Mouse (Mus musculus) midbrain, embryonic 12.5 days (tissue): ENCODE data around the gene Dtx4. TPM values are rescaled to one million over a fixed set of nuclear protein-coding genes. Genes with fewer than 3 reads are reported as not detected.

Source experiments
- ATAC-seq: fragments of 200-750 bp; cut with Nextera tagmentation; 2 replicates; pipeline ENCODE4 v1.8.0; 2017; ENCODE audit warnings: low read depth, moderate TSS enrichment, moderate library complexity; ENCODE audit not compliant: low FRiP score
- H3K27ac ChIP-seq: fragments of 300-500 bp; sonication (generic); replicated peaks from 2 replicates; pipeline ENCODE4 v1.5.1; 2016; ENCODE audit warnings: mild to moderate bottlenecking
- H3K27me3 ChIP-seq: fragments of 300-500 bp; sonication (generic); 2 replicates; pipeline ENCODE4 v1.6.1; 2016; ENCODE audit warnings: mild to moderate bottlenecking
- H3K36me3 ChIP-seq: fragments of 300-500 bp; sonication (generic); 2 replicates; pipeline ENCODE4 v1.6.1; 2016
- H3K4me1 ChIP-seq: fragments of 300-500 bp; sonication (generic); 2 replicates; pipeline ENCODE4 v1.6.1; 2016
- H3K4me2 ChIP-seq: fragments of 300-500 bp; sonication (generic); replicated peaks from 2 replicates; pipeline ENCODE4 v1.6.1; 2016; ENCODE audit warnings: mild to moderate bottlenecking, moderate library complexity
- H3K4me3 ChIP-seq: fragments of 300-500 bp; sonication (generic); 2 replicates; pipeline ENCODE4 v1.5.1; 2016; ENCODE audit warnings: mild to moderate bottlenecking
- H3K9ac ChIP-seq: fragments of 300-500 bp; sonication (generic); replicated peaks from 2 replicates; pipeline ENCODE4 v1.6.1; 2016; ENCODE audit warnings: mild to moderate bottlenecking, moderate library complexity
- H3K9me3 ChIP-seq: fragments of 300-500 bp; sonication (generic); 2 replicates; pipeline ENCODE4 v1.6.1; 2016; ENCODE audit warnings: mild to moderate bottlenecking
- WGBS: fragments of 180-500 bp; shearing (Covaris S2); methylation state at CpG from one replicate; pipeline ENCODE4 v1.1.7; 2016; 5-methylcytosine and 5-hydroxymethylcytosine counted together
- polyA plus RNA-seq: library from polyadenylated mRNA; unstranded; fragments of >200 nt; fragmentation: Nextera tagmentation; extraction: Ambion mirVana; gene quantifications from 2 replicates; pipeline ENCODE4 v1.2.1, GENCODE M21; 2016

Dtx4 gene
- polyA plus RNA-seq, 1 experiment from 2014 or later = 63.5 TPM

- Histone ChIP-seq H3K9ac (no peak overlapping the region), H3K27me3 (no peaks in the 10 kb centered on the region), H3K36me3 (no peaks in the 10 kb centered on the region), H3K27ac (no peak overlapping the region), H3K4me3 (no peak overlapping the region), H3K9me3 (no peaks in the 10 kb centered on the region), H3K4me2 (no peak overlapping the region), H3K4me1 (no peaks in the 10 kb centered on the region)
- no peak for ATAC-seq
Observed at GRCm38 (mm10) chr19:12514621-12515020, 13.4 kb upstream of the Dtx4 start.

GRCm38 (mm10) chr19:12502756-12503155 is 1.5 kb upstream of the Dtx4 start:
- Histone ChIP-seq H3K36me3 (peaks cover 3% of the 10 kb centered on the region), H3K9ac (no peak overlapping the region), H3K4me1 (peaks cover 27% of the 10 kb centered on the region), H3K27ac (no peak overlapping the region), H3K4me2 (no peak overlapping the region), H3K27me3 (no peaks in the 10 kb centered on the region), H3K4me3 (no peak overlapping the region), H3K9me3 (no peaks in the 10 kb centered on the region)
- ATAC-seq = no peak
- 96% methylated on average over 7 of the region's 7 CpGs for WGBS

- H3K9me3 ChIP-seq = no peaks in the 10 kb centered on the region
- H3K4me3 ChIP-seq = peak overlapping the region; percentile 96
- 0% methylated on average over 38 of the region's 38 CpGs for WGBS
- H3K27ac ChIP-seq = peak overlapping the region; percentile 98
- H3K36me3 ChIP-seq = peaks cover 18% of the 10 kb centered on the region
- H3K4me1 ChIP-seq = peaks cover 41% of the 10 kb centered on the region
- H3K9ac ChIP-seq = peak overlapping the region; percentile 97
- H3K27me3 ChIP-seq = no peaks in the 10 kb centered on the region
- peak overlapping the region; percentile 73 for H3K4me2 ChIP-seq
- peak; percentile 47 for ATAC-seq
Observed at GRCm38 (mm10) chr19:12500881-12501311, 358 bp downstream of the Dtx4 start.

- H3K4me1 ChIP-seq = peaks cover 48% of the 10 kb centered on the region
Observed at GRCm38 (mm10) chr19:12500124-12500523, 1.1 kb downstream of the Dtx4 start.

GRCm38 (mm10) chr19:12499485-12499884 is 1.8 kb downstream of the Dtx4 start:
- Histone ChIP-seq H3K4me1 (peaks cover 55% of the 10 kb centered on the region), H3K4me2 (peak overlapping the region; percentile 73), H3K27me3 (no peaks in the 10 kb centered on the region), H3K9me3 (no peaks in the 10 kb centered on the region), H3K9ac (peak overlapping the region; percentile 97), H3K4me3 (peak overlapping the region; percentile 96), H3K27ac (peak overlapping the region; percentile 98), H3K36me3 (peaks cover 19% of the 10 kb centered on the region)
- no peak for ATAC-seq
- 7% methylated on average over 2 of the region's 2 CpGs for WGBS

More at GRCm38 (mm10) chr19:12500124-12500523, 1.1 kb downstream of the Dtx4 start:
- H3K9ac ChIP-seq = peak overlapping the region; percentile 97
- peak overlapping the region; percentile 73 for H3K4me2 ChIP-seq
- H3K36me3 ChIP-seq = peaks cover 19% of the 10 kb centered on the region
- peak overlapping the region; percentile 96 for H3K4me3 ChIP-seq
- ATAC-seq = peak; percentile 36
- H3K27me3 ChIP-seq = no peaks in the 10 kb centered on the region
- H3K27ac ChIP-seq = peak overlapping the region; percentile 98
- no peaks in the 10 kb centered on the region for H3K9me3 ChIP-seq
- 0% methylated on average over 3 of the region's 3 CpGs for WGBS

GRCm38 (mm10) chr19:12498941-12499340 is 2.3 kb downstream of the Dtx4 start:
- Histone ChIP-seq H3K4me3 (peak overlapping the region; percentile 96), H3K36me3 (peaks cover 19% of the 10 kb centered on the region), H3K27me3 (no peaks in the 10 kb centered on the region), H3K9me3 (no peaks in the 10 kb centered on the region), H3K9ac (peak overlapping the region; percentile 97), H3K4me2 (peak overlapping the region; percentile 73), H3K27ac (peak overlapping the region; percentile 98), H3K4me1 (peaks cover 60% of the 10 kb centered on the region)
- ATAC-seq = no peak
- WGBS = 40% methylated on average over 1 of the region's 1 CpGs

GRCm38 (mm10) chr19:12498321-12498720 is 2.9 kb downstream of the Dtx4 start:
- H3K4me3 ChIP-seq = peak overlapping the region; percentile 96
- peaks cover 19% of the 10 kb centered on the region for H3K36me3 ChIP-seq
- H3K4me2 ChIP-seq = peak overlapping the region; percentile 73
- no peak overlapping the region for H3K9ac ChIP-seq
- no peaks in the 10 kb centered on the region for H3K9me3 ChIP-seq
- H3K27me3 ChIP-seq = no peaks in the 10 kb centered on the region
- 56% methylated on average over 4 of the region's 4 CpGs for WGBS
- peak overlapping the region; percentile 98 for H3K27ac ChIP-seq
- peaks cover 66% of the 10 kb centered on the region for H3K4me1 ChIP-seq
- no peak for ATAC-seq

- WGBS = 52% methylated on average over 2 of the region's 2 CpGs
- ATAC-seq = no peak
- Histone ChIP-seq H3K36me3 (peaks cover 19% of the 10 kb centered on the region), H3K27me3 (no peaks in the 10 kb centered on the region), H3K9me3 (no peaks in the 10 kb centered on the region), H3K4me2 (peak overlapping the region; percentile 73), H3K27ac (peak overlapping the region; percentile 27; the same call in 1 of the 2 replicates), H3K9ac (no peak overlapping the region), H3K4me3 (peak overlapping the region; percentile 96), H3K4me1 (peaks cover 67% of the 10 kb centered on the region)
Observed at GRCm38 (mm10) chr19:12497909-12498308, 3.3 kb downstream of the Dtx4 start.

- WGBS = 68% methylated on average over 2 of the region's 2 CpGs
- Histone ChIP-seq H3K9me3 (no peaks in the 10 kb centered on the region), H3K36me3 (peaks cover 31% of the 10 kb centered on the region), H3K4me3 (no peak overlapping the region), H3K4me1 (peaks cover 82% of the 10 kb centered on the region), H3K4me2 (peak overlapping the region; percentile 36; the same call in 1 of the 2 replicates), H3K27ac (peak overlapping the region; percentile 77), H3K27me3 (no peaks in the 10 kb centered on the region), H3K9ac (no peak overlapping the region)
- ATAC-seq = no peak
Observed at GRCm38 (mm10) chr19:12496241-12496640, 5.0 kb downstream of the Dtx4 start.

- ATAC-seq = no peak
Observed at GRCm38 (mm10) chr19:12494972-12495535, 6.2 kb downstream of the Dtx4 start.

GRCm38 (mm10) chr19:12494187-12494458 is 7.1 kb downstream of the Dtx4 start:
- Histone ChIP-seq H3K27me3 (no peaks in the 10 kb centered on the region), H3K27ac (peak overlapping the region; percentile 77), H3K9me3 (no peaks in the 10 kb centered on the region), H3K36me3 (peaks cover 40% of the 10 kb centered on the region), H3K4me1 (peaks cover 90% of the 10 kb centered on the region), H3K9ac (no peak overlapping the region), H3K4me2 (peak overlapping the region; percentile 34), H3K4me3 (no peak overlapping the region)
- WGBS = 8% methylated on average over 4 of the region's 4 CpGs
- no peak for ATAC-seq

More at GRCm38 (mm10) chr19:12494972-12495535, 6.2 kb downstream of the Dtx4 start:
- H3K9me3 ChIP-seq = no peaks in the 10 kb centered on the region
- no peak overlapping the region for H3K4me3 ChIP-seq
- H3K4me1 ChIP-seq = peaks cover 88% of the 10 kb centered on the region
- H3K27me3 ChIP-seq = no peaks in the 10 kb centered on the region
- H3K9ac ChIP-seq = 0 out of 2 replicates have a peak overlapping the region, but pooled peaks have one; percentile 11
- WGBS = 28% methylated on average over 3 of the region's 3 CpGs
- H3K4me2 ChIP-seq = peak overlapping the region; percentile 36
- peaks cover 40% of the 10 kb centered on the region for H3K36me3 ChIP-seq
- H3K27ac ChIP-seq = peak overlapping the region; percentile 77

- H3K4me2 ChIP-seq = peak overlapping the region; percentile 34
- no peaks in the 10 kb centered on the region for H3K9me3 ChIP-seq
- peaks cover 40% of the 10 kb centered on the region for H3K36me3 ChIP-seq
- H3K27ac ChIP-seq = peak overlapping the region; percentile 77
- ATAC-seq = peak; percentile 12
- H3K4me1 ChIP-seq = peaks cover 90% of the 10 kb centered on the region
- no peak overlapping the region for H3K4me3 ChIP-seq
- 10% methylated on average over 4 of the region's 4 CpGs for WGBS
- H3K27me3 ChIP-seq = no peaks in the 10 kb centered on the region
- no peak overlapping the region for H3K9ac ChIP-seq
Observed at GRCm38 (mm10) chr19:12493453-12494186, 7.6 kb downstream of the Dtx4 start.
